In the genomic region with DNA sequence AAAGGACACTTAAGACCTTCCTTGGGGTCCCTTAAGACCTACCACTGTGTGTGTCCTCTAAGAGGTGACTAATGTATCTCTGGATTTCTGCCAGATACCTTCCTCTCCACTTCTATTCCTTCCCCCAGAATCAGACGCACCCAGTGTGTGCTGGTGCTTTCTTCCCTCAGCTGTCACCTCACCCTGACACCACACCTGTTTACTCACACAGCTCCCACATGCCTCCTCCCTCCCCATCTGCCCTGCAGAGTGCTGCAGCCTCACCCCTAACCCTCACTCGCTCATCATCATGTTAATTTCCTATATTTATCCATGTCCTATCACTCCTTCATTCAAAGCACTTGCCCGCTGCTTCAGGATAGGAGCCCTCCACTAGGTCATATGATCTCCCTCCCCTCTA, we compare ENCODE assay signal across 25 mouse cellular contexts. TPM values are rescaled to one million over a fixed set of nuclear protein-coding genes. Genes with fewer than 3 reads are reported as not detected.
"Had no signal": no experiment of that assay in that cellular context is flagged by ENCODE, and none has a peak within 500 bp of the region (broad histone marks: within the 10 kb centered on the region; RNA-seq: fewer than 3 reads in every experiment).

No protein-coding gene starts in this region.

- H3K9ac ChIP-seq: kidney, embryonic 15.5 days; limb, embryonic 13.5 days; liver, embryonic 12.5 days; liver, embryonic 15.5 days; lung, embryonic 15.5 days; neural tube, embryonic 13.5 days; stomach, embryonic 15.5 days had no signal

- H3K4me3 ChIP-seq: kidney, embryonic 15.5 days; limb, embryonic 10.5 days; limb, embryonic 13.5 days; liver, embryonic 12.5 days; liver, embryonic 15.5 days; lung, embryonic 15.5 days; neural tube, embryonic 13.5 days; stomach, embryonic 15.5 days had no signal

- H3K4me1 ChIP-seq: liver, embryonic 12.5 days; liver, embryonic 15.5 days; neural tube, embryonic 13.5 days; stomach, embryonic 15.5 days had no signal

- H3K9me3 ChIP-seq: kidney, embryonic 15.5 days; limb, embryonic 10.5 days; limb, embryonic 13.5 days; liver, embryonic 12.5 days; liver, embryonic 15.5 days; lung, embryonic 15.5 days; neural tube, embryonic 13.5 days; stomach, embryonic 15.5 days had no signal

- H3K36me3 ChIP-seq: kidney, embryonic 15.5 days; limb, embryonic 10.5 days; limb, embryonic 13.5 days; liver, embryonic 12.5 days; liver, embryonic 15.5 days; lung, embryonic 15.5 days; neural tube, embryonic 13.5 days; stomach, embryonic 15.5 days had no signal

- DNase-seq: kidney, adult 8-10 months; kidney, postnatal 14 days; kidney, postnatal 4 days; liver; lung, adult 18-20 months; lung, postnatal 10 days; lung, postnatal 36 days; midbrain, embryonic 14.5 days; retina, postnatal 1 day; right cerebral cortex, postnatal 25 days; spleen, adult 18-20 months; thymus, adult 2 months; thymus, postnatal 14 days; thymus, postnatal 4 days had no signal

- H3K27ac ChIP-seq: kidney, embryonic 15.5 days; limb, embryonic 10.5 days; limb, embryonic 13.5 days; liver, embryonic 12.5 days; liver, embryonic 15.5 days; lung, embryonic 15.5 days; neural tube, embryonic 13.5 days; stomach, embryonic 15.5 days had no signal

- H3K27me3 ChIP-seq: kidney, embryonic 15.5 days; limb, embryonic 13.5 days; liver, embryonic 12.5 days; liver, embryonic 15.5 days; lung, embryonic 15.5 days; neural tube, embryonic 13.5 days; stomach, embryonic 15.5 days had no signal

- H3K4me2 ChIP-seq: kidney, embryonic 15.5 days; limb, embryonic 13.5 days; liver, embryonic 12.5 days; liver, embryonic 15.5 days; lung, embryonic 15.5 days; midbrain, embryonic 11.5 days; neural tube, embryonic 13.5 days; stomach, embryonic 15.5 days had no signal

- ATAC-seq: liver, embryonic 12.5 days had no signal

RNA-seq across cellular contexts. Expression of gene Hsf2bp, which starts 23.9 kb away (rescaled TPM):
- total RNA-seq: megakaryocyte-erythroid progenitor cell, adult 5-6 weeks; neutrophil, adult 5-6 weeks had no signal
